Mouse (Mus musculus) kidney, adult 2 months (tissue): ENCODE data around the gene Prpf39.

ENCODE experiments used
- CTCF ChIP-seq: fragments of 200-500 bp; conservative IDR thresholded peaks from 2 replicates; pipeline ENCODE4 v1.5.1; 2011; ENCODE audit warnings: low read depth, mild to moderate bottlenecking, control low read depth, low read length, moderate library complexity, mixed read lengths; ENCODE audit not compliant: insufficient read depth, insufficient read length
- POLR2A ChIP-seq: fragments of 200-500 bp; IDR thresholded peaks from one replicate; pipeline ENCODE4 v1.6.1; 2011; ENCODE audit warnings: low read depth, low read length, control low read depth

DNA sequence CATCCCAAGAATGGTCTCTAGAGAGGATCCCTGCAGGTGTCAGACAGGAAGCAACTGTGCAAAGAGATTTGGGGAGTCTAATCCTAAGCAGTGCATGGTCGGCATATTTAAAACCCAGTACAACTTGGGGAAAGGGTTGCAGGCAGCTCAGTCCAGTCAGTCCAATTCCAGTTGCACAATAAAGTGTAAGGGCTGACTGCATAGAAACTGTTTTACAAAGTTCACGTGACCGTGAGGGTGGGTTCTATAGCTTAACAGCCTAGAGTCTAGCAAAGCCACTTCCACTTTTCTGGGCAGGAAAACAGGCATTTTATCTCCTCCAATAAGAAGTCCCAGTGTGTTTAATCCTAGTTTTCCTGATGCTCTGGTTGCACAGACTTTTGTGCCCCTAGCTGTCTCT, 75.4 kb downstream of the Prpf39 start:
- no peak for TF ChIP-seq POLR2A
- no peak for TF ChIP-seq CTCF
